Comparison of ENCODE assay signal across 19 mouse cellular contexts in the genomic region with DNA sequence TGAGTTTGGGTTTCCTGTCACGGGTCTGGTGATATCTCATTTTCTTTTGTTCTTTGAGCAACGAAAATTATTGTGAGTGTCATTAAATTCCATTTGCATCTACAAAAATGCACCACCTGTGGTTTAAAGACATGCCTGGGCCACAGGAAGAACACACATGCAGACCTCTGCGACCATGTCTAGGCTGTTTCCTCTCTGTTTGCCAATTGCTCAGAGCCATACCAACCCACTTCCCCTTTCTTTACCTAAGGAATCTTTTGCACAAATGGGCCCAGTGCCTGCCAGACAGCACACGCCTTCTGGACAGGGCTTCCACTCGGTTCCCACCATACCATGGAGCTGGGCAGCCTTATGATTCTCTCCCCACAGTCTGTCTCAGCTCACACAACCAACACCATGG. TPM values are rescaled to one million over a fixed set of nuclear protein-coding genes. Genes with fewer than 3 reads are reported as not detected.
DNase-seq lines count a peak whose midpoint lies in the region; ATAC-seq and TF ChIP-seq lines count a peak whose summit lies in the region.
"Had no signal": no experiment of that assay in that cellular context is flagged by ENCODE, and none has a peak within 500 bp of the region (broad histone marks: within the 10 kb centered on the region; RNA-seq: fewer than 3 reads in every experiment).

No protein-coding gene starts in this region.

- H3K36me3 ChIP-seq in heart, postnatal 0 days (replicated peaks; ENCODE audit: control insufficient read depth, insufficient read depth, low read length): no peaks in the 10 kb centered on the region
- H3K36me3 ChIP-seq in forebrain, embryonic 15.5 days: no peaks in the 10 kb centered on the region; the same call in 1 of the 2 replicates
- H3K36me3 ChIP-seq: embryonic facial prominence, embryonic 12.5 days; heart, embryonic 10.5 days had no signal

- no peak overlapping the region for H3K9ac ChIP-seq in heart, postnatal 0 days (replicated peaks; ENCODE audit: low read depth, low read length)
- H3K9ac ChIP-seq in forebrain, embryonic 15.5 days (replicated peaks): no peak overlapping the region
- H3K9ac ChIP-seq: embryonic facial prominence, embryonic 12.5 days had no signal

- H3K27me3 ChIP-seq in heart, postnatal 0 days (ENCODE audit: control insufficient read depth, insufficient read depth, low read length): no peaks in the 10 kb centered on the region
- no peaks in the 10 kb centered on the region for H3K27me3 ChIP-seq in forebrain, embryonic 15.5 days
- H3K27me3 ChIP-seq: embryonic facial prominence, embryonic 12.5 days had no signal

- no peak overlapping the region for H3K4me2 ChIP-seq in heart, postnatal 0 days (ENCODE audit: low read depth, low read length)
- H3K4me2 ChIP-seq in forebrain, embryonic 15.5 days (replicated peaks): no peak overlapping the region
- H3K4me2 ChIP-seq: embryonic facial prominence, embryonic 12.5 days had no signal

- no peak overlapping the region for H3K4me3 ChIP-seq in heart, postnatal 0 days (ENCODE audit: low read depth, low read length)
- no peak overlapping the region for H3K4me3 ChIP-seq in forebrain, embryonic 15.5 days
- H3K4me3 ChIP-seq: embryonic facial prominence, embryonic 12.5 days; forebrain, embryonic 10.5 days; gastrocnemius, adult 2 months; heart, embryonic 10.5 days had no signal

- ATAC-seq in heart, postnatal 0 days (ENCODE audit: insufficient read depth, low read depth): no peak
- ATAC-seq in monocyte, adult 5-6 weeks (replicated peaks; ENCODE audit: insufficient number of reproducible peaks, low FRiP score, low TSS enrichment, poor library complexity, severe bottlenecking): peak; percentile 57; the same call in 1 of the 2 replicates
- no peak for ATAC-seq in forebrain, embryonic 15.5 days (replicated peaks)
- ATAC-seq: intestine, embryonic 16.5 days had no signal

- H3K4me1 ChIP-seq in heart, postnatal 0 days (ENCODE audit: control insufficient read depth, insufficient read depth): no peaks in the 10 kb centered on the region
- peaks cover 7% of the 10 kb centered on the region; the same call in 1 of the 2 replicates for H3K4me1 ChIP-seq in forebrain, embryonic 15.5 days
- H3K4me1 ChIP-seq: embryonic facial prominence, embryonic 12.5 days had no signal

- 54% methylated on average over 5 of the region's 5 CpGs for WGBS in heart, postnatal 0 days
- WGBS in forebrain, embryonic 15.5 days: 79% methylated on average over 5 of the region's 5 CpGs

- peak overlapping the region; percentile 3; the same call in 1 of the 2 replicates for H3K27ac ChIP-seq in heart, postnatal 0 days (ENCODE audit: low read depth)
- H3K27ac ChIP-seq in forebrain, embryonic 15.5 days (replicated peaks): no peak overlapping the region
- H3K27ac ChIP-seq: embryonic facial prominence, embryonic 12.5 days; forebrain, embryonic 10.5 days; gastrocnemius, adult 2 months; heart, embryonic 10.5 days had no signal

- no peaks in the 10 kb centered on the region for H3K9me3 ChIP-seq in heart, postnatal 0 days (replicated peaks; ENCODE audit: control insufficient read depth, low read length)
- no peaks in the 10 kb centered on the region for H3K9me3 ChIP-seq in forebrain, embryonic 15.5 days
- H3K9me3 ChIP-seq: embryonic facial prominence, embryonic 12.5 days; heart, embryonic 10.5 days had no signal

- TF ChIP-seq CTCF in heart, postnatal 0 days (IDR thresholded peaks at IDR 0.05; ENCODE audit: low read depth): no peak

- peak; percentile 3 for DNase-seq in heart, postnatal 0 days (ENCODE audit: low spot score)
- DNase-seq in heart, adult 11 months: no peak
- DNase-seq in A20 (ENCODE audit: low read depth, low spot score): peak; percentile 38
- DNase-seq in T-cell, adult 2 months (ENCODE audit: low spot score): peak; percentile 79
- DNase-seq in layer of hippocampus, adult 18-20 months (ENCODE audit: low spot score in 2 of 2): no peak
- no peak for DNase-seq in left cerebral cortex, postnatal 36 days (ENCODE audit: low spot score in 2 of 2)
- DNase-seq: adrenal gland, adult 8-10 months; cerebellum, postnatal 14 days; gastrocnemius, adult 2 months; heart, postnatal 4 days; kidney, postnatal 10 days; layer of hippocampus, postnatal 36 days; lung, adult 2 months had no signal

- no peak for TF ChIP-seq EP300 in heart, postnatal 0 days (IDR thresholded peaks at IDR 0.05; ENCODE audit: low read depth)

- intact Hi-C loops in left cerebral cortex, postnatal 36 days (cut with DNase I): no loop called here

RNA-seq across cellular contexts. Expression of a gene that starts 48.8 kb away (rescaled TPM):
- total RNA-seq in heart, postnatal 0 days (2014; rRNA removed; ENCODE audit: low replicate concordance): 0.04 and 3.5 TPM in 2 replicates
- polyA plus RNA-seq in heart, postnatal 0 days (2015; fragmentation: Nextera tagmentation; extraction: Ambion mirVana): 0.30 and 0.33 TPM in 2 replicates
- 0.49 to 0.96 TPM in 2 of 3 replicates, not detected in the other for total RNA-seq in monocyte, adult 5-6 weeks (2017)
- 10 to 100 TPM; 34.1 TPM for total RNA-seq in layer of hippocampus, adult 18-20 months (2021)
- polyA plus RNA-seq in forebrain, embryonic 15.5 days (2015; fragmentation: Nextera tagmentation; extraction: Ambion mirVana): 5.5 and 6.9 TPM in 2 replicates
- 10 to 100 TPM; 28.4 to 28.6 TPM for total RNA-seq in left cerebral cortex, postnatal 36 days (2021)

Comparison
In these comparisons a context has a peak if more than half of its experiments do, and no peak if none do; other contexts are left out.
1. DNase-seq: peak in heart, postnatal 0 days (single experiment), A20 (single experiment) and T-cell, adult 2 months (single experiment); none in heart, adult 11 months (single experiment), layer of hippocampus, adult 18-20 months (0 of 2) and left cerebral cortex, postnatal 36 days (0 of 2).